Mouse (Mus musculus): Measurements from ENCODE around the gene Ankrd55.
"Not testable (repeated sequence)": the region's sequence is repeated elsewhere in the genome, so short reads cannot be mapped to it uniquely, and the experiment has no call there.

The Ankrd55 gene

DNA sequence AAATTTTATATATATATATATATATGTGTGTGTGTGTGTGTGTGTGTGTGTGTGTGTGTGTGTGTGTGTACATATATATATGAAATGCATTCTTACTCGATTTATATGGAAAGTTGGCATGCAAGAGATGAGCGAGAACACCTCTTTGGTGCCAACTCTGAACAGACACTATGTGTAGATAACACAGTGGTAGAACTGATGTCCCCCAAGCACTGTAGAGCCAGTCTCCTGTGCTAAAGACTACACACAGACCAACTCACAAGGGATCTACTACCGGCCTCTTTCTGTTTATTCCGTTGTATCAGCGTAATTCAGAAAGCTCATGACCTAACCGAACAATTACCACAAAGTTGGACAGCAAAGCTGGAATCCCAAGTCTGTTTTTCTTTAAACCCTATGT lies 6.2 kb downstream of the Ankrd55 start:
- DNase-seq (ENCODE audit: low spot score): no peak

DNA sequence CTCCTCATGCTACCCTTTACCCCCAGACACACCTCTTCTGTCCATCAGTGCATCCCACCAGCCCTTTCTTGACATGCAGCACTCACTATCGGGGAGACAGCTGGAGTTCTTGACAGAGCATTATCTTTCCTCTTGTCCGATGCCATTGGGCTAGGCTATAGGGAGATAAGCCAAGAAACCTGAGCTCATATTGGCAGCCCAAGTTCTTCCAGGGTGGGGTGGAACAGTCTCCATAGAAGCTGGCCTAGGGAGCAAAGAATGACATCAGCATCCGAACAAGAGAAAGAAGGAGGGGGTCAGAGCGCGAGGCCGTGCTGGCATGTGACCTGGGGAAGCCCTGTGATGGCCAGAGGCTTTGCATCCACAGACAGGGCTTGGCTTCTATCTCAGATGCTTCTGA lies 9.5 kb downstream of the Ankrd55 start:
- DNase-seq (ENCODE audit: low spot score): no peak

DNA sequence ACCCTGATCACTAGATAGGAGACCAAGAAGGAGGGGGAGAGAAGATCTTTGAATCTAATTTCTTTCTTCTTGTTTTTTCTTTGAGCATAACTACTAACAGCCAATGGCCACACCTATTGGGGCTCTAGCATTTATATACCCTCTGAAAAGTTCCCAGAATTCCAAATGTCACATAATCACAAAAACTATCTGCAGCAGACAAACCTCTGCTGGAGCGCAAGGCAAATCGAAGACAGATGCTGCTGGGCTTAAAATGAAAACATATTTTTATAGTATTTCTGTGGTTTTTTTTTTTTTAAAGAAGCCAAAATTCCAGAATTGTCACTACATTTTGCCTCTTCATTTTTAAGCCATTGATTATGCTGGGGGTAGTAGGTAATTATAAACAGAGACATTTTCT lies 15.2 kb downstream of the Ankrd55 start:
- DNase-seq (ENCODE audit: low spot score): no peak

DNA sequence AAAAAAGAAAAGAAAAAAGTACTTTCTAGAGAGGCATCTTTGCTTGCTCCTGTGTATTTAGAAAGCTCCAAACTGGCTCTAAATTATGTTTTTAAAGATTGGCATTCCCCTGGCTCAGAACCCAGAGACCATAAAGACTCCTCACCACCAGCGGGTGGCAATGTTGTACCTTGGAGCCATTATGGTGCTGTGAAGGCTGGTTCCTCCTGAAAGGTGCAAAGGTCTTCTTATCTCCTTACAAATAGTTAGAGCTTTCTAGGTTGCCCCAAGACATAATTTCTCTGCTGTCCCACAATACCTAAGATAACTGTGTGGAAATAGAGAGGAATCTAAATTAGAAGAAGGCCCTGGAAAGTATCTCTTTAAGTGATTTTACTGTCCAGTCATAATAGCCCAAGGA lies 20.4 kb downstream of the Ankrd55 start:
- DNase-seq (ENCODE audit: low spot score): no peak

DNA sequence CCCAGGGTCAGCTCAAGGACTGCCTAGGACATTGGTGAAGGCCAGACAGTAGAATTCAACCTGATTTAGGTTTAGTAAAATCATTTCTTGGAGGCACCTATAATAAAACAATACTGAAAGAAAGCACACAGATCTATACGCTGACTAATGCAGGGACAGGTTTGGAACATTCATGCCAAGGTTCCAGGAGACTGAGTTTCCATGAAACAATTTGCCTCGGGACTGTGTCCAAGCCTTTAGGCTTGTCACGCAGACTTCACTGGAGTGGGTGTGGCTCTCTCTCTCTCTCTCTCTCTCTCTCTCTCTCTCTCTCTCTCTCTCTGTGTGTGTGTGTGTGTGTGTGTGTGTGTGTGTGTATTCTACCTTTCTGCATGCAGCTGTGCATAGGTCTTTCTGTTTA lies 23.4 kb downstream of the Ankrd55 start:
- DNase-seq (ENCODE audit: low spot score): not testable (repeated sequence)

DNA sequence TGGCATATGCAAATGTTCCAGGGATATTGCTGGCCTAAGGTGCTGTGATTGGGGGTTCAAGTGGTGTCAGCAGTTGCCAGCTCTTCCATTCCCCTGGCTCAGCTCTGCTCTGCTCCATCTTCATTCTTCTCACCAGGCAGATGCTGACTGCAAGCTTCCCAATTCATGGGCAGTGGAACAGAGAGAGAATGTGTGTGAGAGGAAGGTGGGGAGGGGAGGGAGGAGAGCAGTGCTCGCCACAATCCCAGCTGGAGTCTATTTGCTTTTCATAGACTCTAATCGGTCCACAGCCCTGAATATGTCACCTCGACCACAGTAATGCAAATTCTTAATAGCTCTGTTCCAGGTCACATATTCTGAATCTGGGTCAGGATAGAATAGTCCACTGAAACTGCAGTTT lies 27.2 kb downstream of the Ankrd55 start:
- DNase-seq (ENCODE audit: low spot score): no peak

DNA sequence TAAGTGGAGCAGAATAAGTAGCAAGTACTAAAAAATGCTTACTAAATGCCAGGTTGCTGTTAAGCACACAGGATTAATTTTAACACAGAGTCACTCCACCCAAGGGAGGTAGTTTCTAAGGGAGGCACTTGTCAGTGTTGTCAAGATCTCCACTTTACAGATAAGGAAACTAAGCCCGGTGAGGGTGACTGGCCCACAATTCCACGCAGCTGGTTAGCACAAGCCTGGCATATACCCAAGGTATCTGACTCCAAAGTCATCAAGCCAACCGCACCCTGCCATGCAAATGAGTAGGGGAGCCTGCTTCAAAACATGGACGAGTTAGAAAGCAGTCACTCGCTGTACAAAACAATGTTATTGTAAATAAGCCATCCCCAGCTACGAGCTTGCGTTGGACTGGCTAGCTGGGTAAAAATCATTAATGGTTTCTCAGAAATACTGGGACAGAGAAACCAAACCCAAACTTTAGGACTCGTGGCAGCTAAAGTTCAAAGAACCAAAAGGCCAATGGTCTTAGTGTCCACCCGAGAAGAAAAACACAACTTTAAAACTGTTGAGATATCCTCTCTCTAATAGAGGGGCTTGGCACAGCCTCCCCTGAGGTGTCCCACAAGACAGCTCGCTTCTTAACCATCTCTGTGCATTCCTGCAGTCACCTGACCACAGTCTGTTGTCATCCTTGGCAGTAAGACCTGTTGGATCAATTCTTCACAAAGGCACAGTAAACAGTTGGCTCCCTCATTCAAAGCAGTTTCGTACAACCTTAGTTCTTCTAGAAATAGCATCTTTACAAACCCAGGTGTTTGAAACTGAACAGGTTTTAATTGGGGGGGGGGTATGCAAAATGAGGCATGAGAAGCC lies 28.6 kb downstream of the Ankrd55 start:
- DNase-seq (ENCODE audit: low spot score): no peak

DNA sequence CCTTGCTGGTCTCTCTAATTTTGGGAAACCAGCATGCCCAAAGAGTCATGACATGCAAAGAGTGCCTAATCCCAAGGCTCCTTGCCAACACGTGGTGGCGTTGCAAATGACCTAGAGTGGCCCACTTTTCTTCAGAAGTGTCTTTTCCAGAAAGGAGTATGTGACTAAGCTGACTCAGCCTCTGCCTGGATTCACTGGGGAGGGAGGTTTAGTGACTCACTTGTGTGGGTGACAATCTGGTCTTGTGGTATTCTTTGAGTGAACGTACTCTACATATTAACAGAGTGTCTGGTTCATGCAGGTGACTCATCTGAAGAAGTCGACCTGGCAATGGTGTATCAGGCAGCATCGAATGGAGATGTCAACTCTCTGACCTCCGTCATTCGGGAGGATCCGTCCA lies 29.9 kb downstream of the Ankrd55 start:
- no peak for DNase-seq (ENCODE audit: low spot score)

DNA sequence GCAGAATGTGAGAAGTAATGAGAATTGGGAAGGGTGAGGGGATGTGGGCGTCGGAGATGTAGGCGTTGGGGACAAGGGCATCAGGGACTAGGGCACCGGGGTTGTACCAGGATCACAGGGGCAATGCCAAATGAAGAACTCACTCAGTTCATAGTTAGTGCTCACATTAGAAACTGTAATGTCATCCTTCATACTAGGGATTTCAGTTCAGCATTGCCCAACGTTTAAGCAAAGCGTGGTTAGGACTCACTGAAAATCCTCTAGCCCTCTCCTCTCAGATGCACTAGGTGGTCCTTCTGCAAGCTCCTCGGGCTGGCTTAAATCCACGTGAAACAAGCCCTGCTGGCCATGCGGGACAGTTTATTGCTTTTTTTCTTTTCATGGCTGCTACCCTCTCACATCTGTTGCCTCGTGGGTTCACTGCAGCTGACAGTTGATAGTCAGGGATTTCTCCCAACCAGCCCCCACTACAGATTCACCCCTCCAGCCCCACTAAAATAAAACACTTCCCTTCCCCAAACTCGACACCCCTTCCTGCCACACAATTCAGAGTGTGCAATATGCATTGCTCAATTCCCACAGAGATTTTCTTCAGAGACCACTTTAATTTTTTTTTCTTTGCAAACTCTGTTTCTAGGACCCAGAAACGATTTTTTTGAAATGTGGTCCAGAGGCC lies 35.5 kb downstream of the Ankrd55 start:
- no peak for DNase-seq (ENCODE audit: low spot score)

DNA sequence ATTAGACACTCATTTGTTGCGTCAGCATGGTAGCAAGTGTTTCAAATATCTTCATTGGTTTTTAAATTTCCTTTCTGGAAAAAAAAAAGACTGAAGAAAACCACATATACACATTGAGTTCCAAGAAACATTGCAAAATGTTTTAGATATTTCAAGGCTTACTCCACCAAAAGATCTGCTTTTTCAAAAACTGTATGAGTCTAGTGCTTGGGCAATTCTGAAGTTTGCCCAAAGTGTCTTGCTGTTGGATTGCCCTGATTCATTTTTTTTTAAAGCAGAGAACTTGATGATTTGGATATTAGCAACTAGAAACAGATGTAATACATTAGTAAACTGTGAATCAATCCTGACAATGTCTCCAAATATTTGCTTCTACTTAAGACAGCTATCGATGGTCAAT lies 36.9 kb downstream of the Ankrd55 start:
- DNase-seq (ENCODE audit: low spot score): no peak

DNA sequence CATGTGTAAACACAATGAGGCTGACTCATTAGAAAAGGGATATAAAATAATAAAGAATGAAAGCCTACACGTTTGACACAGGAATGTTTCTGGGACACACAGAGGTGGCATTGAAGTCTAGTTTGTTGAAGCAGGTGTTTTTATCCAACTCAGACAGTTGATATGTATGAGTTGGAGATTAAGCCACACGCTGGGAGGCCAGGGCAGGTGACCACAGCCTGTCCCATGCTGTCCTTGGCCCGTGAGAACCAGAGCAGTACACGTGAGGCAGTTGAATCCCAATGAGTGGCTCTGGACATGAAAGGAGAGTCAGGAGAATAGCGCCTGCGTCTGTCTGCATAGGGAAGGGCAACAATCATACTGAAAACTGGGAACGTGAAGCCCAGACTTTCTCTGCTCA lies 38.2 kb downstream of the Ankrd55 start:
- DNase-seq (ENCODE audit: low spot score): no peak

DNA sequence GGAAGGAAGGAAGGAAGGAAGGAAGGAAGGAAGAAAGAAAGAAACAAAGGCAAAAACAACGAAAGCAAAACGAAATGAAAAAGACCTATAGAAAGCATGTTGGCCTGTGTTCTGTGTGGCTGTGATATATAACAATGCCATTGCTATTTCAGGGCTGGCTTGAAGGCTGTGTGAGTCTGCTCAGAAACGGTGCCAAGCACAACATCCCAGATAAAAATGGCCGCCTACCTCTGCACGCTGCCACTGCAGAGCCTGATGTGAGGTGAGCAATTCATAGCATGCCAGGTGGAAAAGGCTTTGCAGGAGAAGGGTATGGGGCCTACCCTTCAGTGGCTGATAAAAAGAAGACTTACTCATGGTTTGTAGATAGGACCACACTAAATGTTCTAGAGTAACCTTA lies 38.7 kb downstream of the Ankrd55 start:
- DNase-seq (ENCODE audit: low spot score): no peak

DNA sequence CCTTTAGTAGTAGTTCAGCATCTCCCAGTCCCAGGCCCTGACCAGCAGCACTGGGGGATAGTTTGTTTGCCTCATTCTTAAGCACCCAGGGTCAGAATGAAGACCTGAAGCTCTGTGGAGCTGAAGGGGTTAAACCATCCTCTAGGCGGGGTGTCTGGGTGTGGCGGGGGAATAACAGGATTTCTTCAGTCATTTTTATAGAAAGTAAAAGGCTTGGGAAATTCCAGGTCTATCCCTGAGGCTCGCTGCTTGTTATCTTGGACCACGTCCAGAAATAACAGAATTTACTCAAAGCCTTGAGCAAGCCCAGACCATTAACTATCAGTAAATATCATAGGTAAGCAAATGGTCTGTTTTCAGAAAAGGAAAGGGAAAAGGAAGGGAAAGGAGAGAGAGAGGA lies 39.3 kb downstream of the Ankrd55 start:
- no peak for DNase-seq (ENCODE audit: low spot score)

DNA sequence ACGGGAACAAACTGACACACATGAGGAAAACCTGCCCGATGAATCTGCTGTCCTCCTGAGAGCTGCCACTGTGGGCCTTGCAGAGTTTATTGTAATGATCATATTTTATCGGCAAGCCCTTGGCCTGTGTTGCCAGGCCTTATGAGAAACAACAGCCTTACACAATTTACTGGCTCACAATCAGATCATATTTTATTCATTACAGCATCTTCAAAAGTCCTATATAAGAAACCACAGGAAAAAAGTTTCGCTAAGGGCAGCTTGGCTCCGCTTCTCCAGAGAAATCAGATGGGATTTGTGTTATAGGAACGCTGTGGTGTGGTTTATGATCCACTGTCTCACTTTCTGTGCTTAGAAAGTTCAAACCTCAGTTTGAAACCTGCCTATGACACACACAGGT lies 42.0 kb downstream of the Ankrd55 start:
- no peak for DNase-seq (ENCODE audit: low spot score)

DNA sequence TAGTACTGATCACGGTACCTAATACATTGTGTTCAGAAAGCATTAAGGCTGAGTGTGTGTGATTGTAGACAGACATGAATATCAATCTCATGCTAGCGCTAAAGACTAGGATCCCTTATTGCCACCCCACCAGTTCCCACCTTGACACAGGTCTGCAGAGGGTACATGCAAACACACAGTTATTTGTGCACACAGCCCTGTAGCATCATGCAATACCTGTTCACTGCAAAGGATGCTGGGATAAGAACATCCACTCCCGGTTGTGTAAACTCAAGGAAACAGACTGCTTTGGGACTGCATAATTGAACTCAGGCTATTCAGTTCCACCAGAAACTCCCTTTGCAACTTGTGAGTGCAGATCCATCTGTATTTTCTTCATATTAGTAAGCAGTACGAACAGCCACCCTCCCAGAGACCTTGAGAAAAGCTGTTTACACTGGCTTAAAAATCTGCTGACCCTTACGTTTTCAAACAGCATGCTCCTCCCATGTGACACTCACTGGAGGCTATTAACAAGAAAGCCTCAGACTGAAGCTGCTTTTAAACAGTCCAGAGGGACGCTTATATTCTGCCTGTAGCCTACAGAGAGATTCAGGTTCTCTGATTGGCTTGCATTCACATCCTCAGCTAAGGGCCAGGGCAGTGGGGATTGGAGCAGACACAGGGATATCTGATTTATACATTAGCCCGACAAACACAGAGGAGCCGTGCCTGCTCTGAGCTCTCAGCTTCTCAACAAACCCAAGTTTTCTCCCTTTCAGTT lies 42.8 kb downstream of the Ankrd55 start:
- no peak for DNase-seq (ENCODE audit: low spot score)

DNA sequence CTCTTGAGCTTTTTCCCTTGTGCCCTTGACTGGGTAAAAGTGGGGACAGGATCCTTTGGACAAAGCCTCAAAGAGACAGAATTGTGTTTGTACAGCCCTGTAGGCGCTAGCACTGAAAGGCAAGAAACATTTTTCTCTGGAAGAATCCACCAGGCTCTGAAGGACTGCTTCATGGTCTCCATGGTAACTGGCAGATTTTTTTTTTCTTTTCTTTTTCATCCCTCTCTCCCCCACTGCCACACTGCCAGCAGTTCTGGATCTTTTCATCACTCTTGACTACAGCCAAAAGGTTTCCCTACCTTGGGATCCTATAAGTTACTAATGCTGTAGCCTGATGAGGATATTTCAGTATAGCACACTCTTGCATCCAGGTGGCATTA lies 43.4 kb downstream of the Ankrd55 start:
- no peak for DNase-seq (ENCODE audit: low spot score)

DNA sequence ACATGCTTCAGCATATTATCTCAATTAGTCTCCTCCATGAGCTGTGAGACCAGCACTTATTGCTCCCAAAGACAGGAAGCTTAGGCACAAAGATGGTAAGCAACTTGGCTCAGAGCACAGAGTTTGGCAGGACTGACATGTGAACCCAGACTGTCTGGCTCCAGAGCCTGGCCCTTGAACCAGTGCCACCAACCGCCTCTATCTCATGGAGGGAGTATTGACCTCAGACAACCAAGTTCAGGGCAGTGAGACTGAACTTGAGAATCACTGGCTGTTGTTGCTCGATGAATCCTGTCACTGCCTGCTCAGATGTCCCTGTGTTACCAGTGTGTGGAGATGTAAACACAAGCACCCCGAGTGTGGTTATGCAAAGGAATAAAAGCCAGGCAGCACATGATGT lies 47.3 kb downstream of the Ankrd55 start:
- DNase-seq (ENCODE audit: low spot score): no peak

DNA sequence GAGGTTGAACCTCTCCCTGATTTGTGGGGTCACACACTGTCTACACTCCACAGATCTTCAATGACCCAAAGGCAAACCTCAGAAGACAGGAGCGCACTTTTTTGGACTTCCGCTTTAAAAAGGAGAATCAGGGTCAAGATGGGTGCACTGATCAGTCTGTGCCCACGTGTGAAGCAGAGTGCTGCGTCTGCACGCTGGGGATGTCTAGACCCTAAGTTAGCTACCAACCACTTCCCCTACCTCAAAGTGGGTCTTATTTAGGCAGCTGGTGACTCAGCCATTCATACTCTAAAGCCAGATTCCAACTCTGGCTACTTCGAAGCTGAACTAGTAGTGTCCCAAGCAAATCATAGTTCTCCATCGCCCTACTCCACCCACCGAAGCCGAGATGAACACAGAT lies 48.9 kb downstream of the Ankrd55 start:
- DNase-seq (ENCODE audit: low spot score): no peak

DNA sequence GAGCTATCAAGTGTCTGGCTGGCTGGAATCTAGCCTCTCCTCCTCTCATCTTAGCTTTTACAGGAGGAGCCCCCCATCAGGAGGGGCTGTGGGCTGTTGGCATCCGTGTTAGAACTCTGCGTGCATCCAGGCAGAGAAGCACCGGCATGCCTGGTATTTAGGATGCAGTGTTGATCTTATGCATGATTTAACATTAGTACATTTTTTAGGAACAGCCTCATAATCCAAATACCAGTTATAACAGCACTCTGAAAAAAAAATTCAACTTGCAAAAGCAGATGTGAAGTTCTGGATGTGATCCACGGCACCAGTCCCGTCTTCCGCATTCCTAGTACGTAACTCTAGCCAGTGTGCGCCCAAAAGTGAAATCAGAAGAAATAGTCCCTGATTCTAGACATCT lies 52.0 kb downstream of the Ankrd55 start:
- no peak for DNase-seq (ENCODE audit: low spot score)

DNA sequence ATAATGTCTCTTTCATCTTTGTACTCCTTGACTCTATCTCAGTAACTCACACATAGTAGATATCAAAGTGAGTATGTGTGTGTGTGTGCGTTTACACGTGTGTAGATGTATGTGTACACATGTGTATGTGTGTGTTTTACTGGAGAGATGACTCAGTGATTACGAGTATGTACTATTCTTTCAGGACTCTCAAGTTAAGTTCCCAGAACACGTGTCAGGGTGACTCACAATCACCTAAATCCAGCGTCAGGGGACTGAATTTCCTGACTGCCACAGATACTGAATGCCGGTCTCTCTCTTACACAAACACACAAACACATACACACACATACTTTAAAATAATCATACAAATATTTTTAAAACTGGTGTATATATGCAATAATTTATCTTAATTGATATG lies 52.5 kb downstream of the Ankrd55 start:
- DNase-seq (ENCODE audit: low spot score): no peak

DNA sequence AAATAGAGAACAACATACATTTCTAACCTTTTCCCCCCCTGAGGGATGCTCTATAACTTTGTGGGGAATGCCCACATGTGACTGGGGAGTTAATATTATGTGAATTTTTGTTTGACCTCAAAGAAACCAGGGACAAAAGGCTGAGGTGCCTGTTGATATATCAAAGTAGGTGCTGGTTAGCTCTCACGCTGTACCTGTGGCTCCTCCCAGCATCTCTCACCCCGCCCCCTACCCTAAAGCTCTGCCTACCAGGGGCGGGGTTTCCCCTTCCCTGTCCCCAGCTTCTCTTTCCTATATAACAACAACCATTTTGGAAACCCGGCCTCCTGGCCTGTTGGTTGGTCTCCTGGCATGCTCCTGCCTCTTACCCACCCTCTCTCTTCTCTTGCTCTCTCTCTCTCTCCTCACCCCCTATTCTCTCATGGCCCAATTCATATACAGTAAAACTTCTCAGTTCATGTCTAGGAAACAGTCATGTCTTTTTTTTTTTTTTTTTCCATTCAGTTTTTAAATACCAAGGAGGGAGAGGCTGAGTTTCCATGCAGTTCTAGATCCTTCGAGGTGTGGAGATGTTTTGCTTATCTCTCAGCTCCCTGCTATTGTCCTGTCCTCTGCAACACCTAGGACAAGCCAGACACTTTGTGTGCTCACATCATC lies 54.8 kb downstream of the Ankrd55 start:
- DNase-seq (ENCODE audit: low spot score): no peak

DNA sequence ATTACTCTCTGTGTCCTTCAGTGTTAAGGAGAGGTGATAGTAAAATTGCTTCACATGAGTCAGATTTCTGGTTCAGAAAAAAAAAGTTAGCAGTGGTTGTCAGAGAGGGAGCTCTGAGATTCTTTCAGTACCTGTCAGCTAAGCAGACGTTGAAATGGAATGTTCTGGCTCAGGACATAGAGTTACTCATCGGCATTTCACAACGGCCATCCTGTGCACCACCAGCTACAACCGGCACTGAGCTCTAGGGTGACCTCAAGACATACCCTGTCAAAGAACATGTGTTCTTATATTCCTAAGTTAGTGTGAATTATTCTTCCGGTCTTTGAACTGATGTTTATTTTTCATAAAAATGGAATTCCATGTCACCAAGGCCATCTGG lies 55.4 kb downstream of the Ankrd55 start:
- no peak for DNase-seq (ENCODE audit: low spot score)

Data from ovary, postnatal 10 days (tissue).